Mouse (Mus musculus) T-helper 1 cell (primary cell): ENCODE data around the gene Kng2.
"Not testable (repeated sequence)": the region's sequence is repeated elsewhere in the genome, so short reads cannot be mapped to it uniquely, and the experiment has no call there.

Source experiments
- in situ Hi-C: fragments of 300-600 bp; cut with MboI, MseI; formaldehyde crosslinking; loops from one replicate; pipeline ENCODE4 v1.15.1; 2025; ENCODE audit warnings: high pct_unique_total_duplicates

Kng2 gene

GRCm38 (mm10) chr16:22956085-22956439 lies 73.2 kb downstream of the Kng2 start:
- in situ Hi-C loops: loop anchor here (10.0 kb wide), 1 partner anchor 1619 kb away; no protein-coding TSS in a partner anchor

- in situ Hi-C loops: loop anchor here (10.0 kb wide), 1 partner anchor 1619 kb away; no protein-coding TSS in a partner anchor
Observed at GRCm38 (mm10) chr16:22955397-22956084, 73.7 kb downstream of the Kng2 start.

GRCm38 (mm10) chr16:22953069-22953468 lies 76.2 kb downstream of the Kng2 start:
- in situ Hi-C loops: loop anchor here (10.0 kb wide), 1 partner anchor 1622 kb away; no protein-coding TSS in a partner anchor

GRCm38 (mm10) chr16:22950840-22951395 lies 78.4 kb downstream of the Kng2 start, which contains the start of gene Hrg:
Gene Hrg (plus strand): TSS chr16:22951072.
- in situ Hi-C loops: loop anchor here (10.0 kb wide), 1 partner anchor 1624 kb away; no protein-coding TSS in a partner anchor

- in situ Hi-C loops: no loop called here
Observed at GRCm38 (mm10) chr16:22947371-22947770, 81.9 kb downstream of the Kng2 start.

GRCm38 (mm10) chr16:22941825-22942476 lies 87.3 kb downstream of the Kng2 start:
- in situ Hi-C loops: not testable (repeated sequence)

- in situ Hi-C loops: no loop called here
Observed at GRCm38 (mm10) chr16:22939120-22939695, 90.1 kb downstream of the Kng2 start.

GRCm38 (mm10) chr16:22938541-22938940 lies 90.7 kb downstream of the Kng2 start:
- in situ Hi-C loops: no loop called here

GRCm38 (mm10) chr16:22937631-22938030 lies 91.7 kb downstream of the Kng2 start:
- in situ Hi-C loops: no loop called here
